Mouse (Mus musculus): ENCODE results near the gene Fdxr. TPM values are rescaled to one million over a fixed set of nuclear protein-coding genes. Genes with fewer than 3 reads are reported as not detected.

Gene Fdxr
- polyA plus RNA-seq (2014; fragmentation: Nextera tagmentation; extraction: Ambion mirVana) = 11.3 and 14.2 TPM in 2 replicates

DNA sequence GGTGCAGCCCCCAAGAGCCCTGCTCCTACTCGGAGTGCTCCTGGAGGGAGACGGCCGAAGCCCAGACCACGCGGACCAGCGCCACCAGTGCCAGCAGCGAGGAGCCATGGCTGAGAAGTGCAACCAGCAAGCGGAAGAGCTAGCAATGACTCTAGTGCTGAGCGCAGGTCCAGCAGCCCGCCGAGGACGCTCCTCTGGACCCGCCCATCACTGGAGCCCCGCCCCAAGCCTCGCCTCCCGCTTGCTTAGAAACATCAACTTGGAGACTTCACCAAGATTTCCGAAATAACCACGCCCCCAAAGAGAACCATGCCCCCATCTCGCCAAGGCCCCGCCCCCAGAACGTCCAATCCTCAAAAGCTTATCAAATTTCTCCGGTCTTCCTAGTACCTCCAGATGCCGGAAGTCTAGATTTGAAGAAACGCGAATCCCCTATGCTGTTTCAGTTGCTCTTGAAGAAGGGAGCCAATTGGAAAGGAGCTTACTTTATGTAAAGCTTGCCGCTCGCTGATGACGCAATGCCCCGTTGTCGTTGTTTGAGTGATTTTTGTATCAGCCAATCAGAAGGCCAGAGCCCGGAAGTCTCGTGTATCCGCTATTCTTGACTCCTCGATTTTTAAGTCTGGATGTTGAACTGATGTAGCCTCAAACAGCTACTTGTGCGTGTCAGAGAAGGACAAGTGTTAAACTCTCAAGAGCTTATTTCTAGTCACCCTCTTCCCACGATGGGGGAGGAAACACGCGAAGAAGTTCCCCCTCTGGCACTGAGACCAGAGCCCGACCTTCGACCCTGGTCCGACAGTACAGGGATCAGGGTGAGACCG lies at the start of gene Fdxr:
Gene Fdxr, minus strand, starts transcription at position 271 of the 824 bp plus-strand sequence.
- Histone ChIP-seq H3K9me3 (ENCODE audit: control insufficient read depth, low read length) (no peaks in the 10 kb centered on the region), H3K4me2 (ENCODE audit: low read length) (peak within 1 kb of the TSS; percentile 75), H3K27ac (ENCODE audit: low read depth) (peak within 1 kb of the TSS; percentile 71), H3K4me3 (ENCODE audit: low read depth, low read length) (peak within 1 kb of the TSS; percentile 70), H3K36me3 (ENCODE audit: control insufficient read depth, insufficient read depth, low read length) (no peaks in the 10 kb centered on the region), H3K9ac (ENCODE audit: low read length) (peak within 1 kb of the TSS; percentile 55), H3K27me3 (replicated peaks; ENCODE audit: control insufficient read depth, insufficient read depth, low read length) (no peaks in the 10 kb centered on the region), H3K4me1 (replicated peaks; ENCODE audit: control insufficient read depth, insufficient read depth, low read length) (peaks cover 13% of the 10 kb centered on the region; the same call in 1 of the 2 replicates)
- DNase-seq (ENCODE audit: low spot score) = peak; percentile 98
- under 1% methylated on average over 42 of the region's 42 CpGs for WGBS
- peak; percentile 96 for ATAC-seq (replicated peaks; ENCODE audit: low FRiP score, low TSS enrichment, low read depth)

GRCm38 (mm10) chr11:115323354-115323753 lies 46.5 kb upstream of the Fdxr start:
- H3K4me1 ChIP-seq (replicated peaks; ENCODE audit: control insufficient read depth, insufficient read depth, low read length) = peaks cover 4% of the 10 kb centered on the region
- no peak for ATAC-seq (replicated peaks; ENCODE audit: low FRiP score, low TSS enrichment, low read depth)
- WGBS = 14% methylated on average over 32 of the region's 32 CpGs

GRCm38 (mm10) chr11:115321906-115322693 lies 45.2 kb upstream of the Fdxr start, which contains the start of gene Ush1g:
TSS of gene Ush1g (minus strand) at chr11:115322041.
- Histone ChIP-seq H3K27me3 (replicated peaks; ENCODE audit: control insufficient read depth, insufficient read depth, low read length) (peaks cover 85% of the 10 kb centered on the region), H3K27ac (ENCODE audit: low read depth) (no peak within 1 kb of the TSS), H3K9ac (ENCODE audit: low read length) (no peak within 1 kb of the TSS), H3K4me2 (ENCODE audit: low read length) (peak within 1 kb of the TSS; percentile 11; the same call in 1 of the 2 replicates), H3K36me3 (ENCODE audit: control insufficient read depth, insufficient read depth, low read length) (no peaks in the 10 kb centered on the region), H3K4me1 (replicated peaks; ENCODE audit: control insufficient read depth, insufficient read depth, low read length) (peaks cover 4% of the 10 kb centered on the region), H3K4me3 (ENCODE audit: low read depth, low read length) (no peak within 1 kb of the TSS), H3K9me3 (ENCODE audit: control insufficient read depth, low read length) (no peaks in the 10 kb centered on the region)
- DNase-seq (ENCODE audit: low spot score) (peak; percentile 90), ATAC-seq (replicated peaks; ENCODE audit: low FRiP score, low TSS enrichment, low read depth) (peak; percentile 21; the same call in 1 of the 2 replicates)
- WGBS = 5% methylated on average over 35 of the region's 35 CpGs

More at GRCm38 (mm10) chr11:115323354-115323753, 46.5 kb upstream of the Fdxr start:
- Histone ChIP-seq H3K36me3 (ENCODE audit: control insufficient read depth, insufficient read depth, low read length) (no peaks in the 10 kb centered on the region), H3K4me3 (ENCODE audit: low read depth, low read length) (no peak overlapping the region), H3K27me3 (replicated peaks; ENCODE audit: control insufficient read depth, insufficient read depth, low read length) (peaks cover 73% of the 10 kb centered on the region), H3K27ac (ENCODE audit: low read depth) (no peak overlapping the region), H3K9ac (ENCODE audit: low read length) (no peak overlapping the region), H3K4me2 (ENCODE audit: low read length) (no peak overlapping the region), H3K9me3 (ENCODE audit: control insufficient read depth, low read length) (no peaks in the 10 kb centered on the region)
- no peak for DNase-seq (ENCODE audit: low spot score)

DNA sequence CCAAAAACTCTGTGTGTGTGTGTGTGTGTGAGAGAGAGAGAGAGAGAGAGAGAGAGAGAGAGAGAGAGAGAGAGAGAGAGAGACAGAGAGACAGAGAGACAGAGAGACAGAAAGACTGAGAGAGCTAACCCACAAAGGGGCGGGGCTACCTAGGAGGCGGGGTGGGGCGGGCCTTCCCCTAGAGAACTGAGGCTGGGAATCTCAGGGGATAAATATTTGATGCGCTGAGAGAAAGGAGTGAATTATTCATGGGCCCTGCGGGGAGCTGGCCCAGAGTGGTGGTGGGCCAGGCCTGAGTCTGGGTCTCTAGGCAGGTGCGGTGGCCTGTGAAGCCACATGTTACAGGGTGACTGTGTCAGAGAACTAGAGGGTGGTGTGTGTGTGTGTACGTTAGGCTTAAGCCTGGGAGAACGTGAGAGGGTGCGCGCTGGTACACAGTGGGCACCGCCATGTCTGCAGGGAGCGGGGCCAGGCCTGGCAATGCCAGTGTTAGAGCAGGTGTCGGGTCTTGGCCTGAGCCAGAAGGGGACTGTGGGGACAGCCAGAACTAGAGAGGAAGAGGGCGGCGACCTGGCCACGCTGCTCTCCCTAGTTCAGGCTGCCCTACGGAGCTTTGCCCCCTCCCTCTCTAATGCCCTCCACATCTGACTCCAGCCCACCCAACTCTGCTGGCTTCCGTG lies 43.0 kb upstream of the Fdxr start:
- Histone ChIP-seq H3K27me3 (replicated peaks; ENCODE audit: control insufficient read depth, insufficient read depth, low read length) (peaks cover 100% of the 10 kb centered on the region), H3K27ac (ENCODE audit: low read depth) (no peak overlapping the region), H3K36me3 (ENCODE audit: control insufficient read depth, insufficient read depth, low read length) (no peaks in the 10 kb centered on the region), H3K4me1 (replicated peaks; ENCODE audit: control insufficient read depth, insufficient read depth, low read length) (peaks cover 4% of the 10 kb centered on the region), H3K9ac (ENCODE audit: low read length) (no peak overlapping the region), H3K4me2 (ENCODE audit: low read length) (no peak overlapping the region), H3K4me3 (ENCODE audit: low read depth, low read length) (no peak overlapping the region), H3K9me3 (ENCODE audit: control insufficient read depth, low read length) (no peaks in the 10 kb centered on the region)
- no peak for ATAC-seq (replicated peaks; ENCODE audit: low FRiP score, low TSS enrichment, low read depth)
- WGBS = 6% methylated on average over 18 of the region's 18 CpGs
- no peak for DNase-seq (ENCODE audit: low spot score)

DNA sequence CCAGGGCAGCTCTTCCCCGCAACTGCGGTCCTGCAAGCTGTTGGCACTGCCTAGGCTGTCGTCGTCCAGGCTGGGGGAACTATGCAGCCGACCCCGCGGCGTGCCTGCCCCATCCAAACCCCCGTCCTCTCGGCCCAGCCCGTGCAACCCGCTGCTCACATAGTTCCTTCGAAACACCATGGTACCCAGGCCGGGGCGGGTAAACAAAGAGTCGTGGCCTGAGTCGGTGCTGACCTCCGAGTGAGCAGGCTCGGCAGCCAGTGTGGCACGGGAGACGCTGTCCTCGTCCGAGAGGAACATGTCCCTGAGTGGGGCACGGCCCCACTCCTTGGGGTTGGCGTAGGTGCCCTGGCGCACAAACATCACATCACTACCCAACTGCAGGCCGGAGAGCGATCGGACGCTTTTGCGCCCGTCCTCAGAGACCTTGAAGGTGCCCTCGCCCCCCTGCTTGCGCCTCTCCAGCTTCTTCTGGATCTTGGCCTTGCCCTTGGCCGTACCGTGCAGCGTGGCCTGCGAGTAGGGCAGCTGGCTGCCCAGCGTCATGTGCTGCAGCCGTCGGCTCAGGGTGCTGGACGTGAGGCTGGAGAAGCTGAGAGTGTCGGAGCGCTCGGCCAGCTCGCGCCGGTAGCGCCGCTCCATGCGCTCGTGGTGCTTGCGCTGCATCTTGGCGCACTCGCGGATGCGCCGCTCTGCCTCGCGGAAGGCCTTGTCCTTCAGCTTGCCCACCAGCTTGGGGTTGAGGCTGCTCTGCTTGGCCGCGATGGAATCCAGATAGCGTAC lies 41.6 kb upstream of the Fdxr start:
- ATAC-seq (replicated peaks; ENCODE audit: low FRiP score, low TSS enrichment, low read depth) = no peak
- Histone ChIP-seq H3K4me2 (ENCODE audit: low read length) (no peak overlapping the region), H3K4me3 (ENCODE audit: low read depth, low read length) (0 out of 2 replicates have a peak overlapping the region, but pooled peaks have one; percentile 4), H3K36me3 (ENCODE audit: control insufficient read depth, insufficient read depth, low read length) (no peaks in the 10 kb centered on the region), H3K9me3 (ENCODE audit: control insufficient read depth, low read length) (no peaks in the 10 kb centered on the region), H3K27ac (ENCODE audit: low read depth) (no peak overlapping the region), H3K9ac (ENCODE audit: low read length) (no peak overlapping the region), H3K4me1 (replicated peaks; ENCODE audit: control insufficient read depth, insufficient read depth, low read length) (peaks cover 4% of the 10 kb centered on the region), H3K27me3 (replicated peaks; ENCODE audit: control insufficient read depth, insufficient read depth, low read length) (peaks cover 96% of the 10 kb centered on the region)
- DNase-seq (ENCODE audit: low spot score) = no peak
- 4% methylated on average over 63 of the region's 63 CpGs for WGBS

DNA sequence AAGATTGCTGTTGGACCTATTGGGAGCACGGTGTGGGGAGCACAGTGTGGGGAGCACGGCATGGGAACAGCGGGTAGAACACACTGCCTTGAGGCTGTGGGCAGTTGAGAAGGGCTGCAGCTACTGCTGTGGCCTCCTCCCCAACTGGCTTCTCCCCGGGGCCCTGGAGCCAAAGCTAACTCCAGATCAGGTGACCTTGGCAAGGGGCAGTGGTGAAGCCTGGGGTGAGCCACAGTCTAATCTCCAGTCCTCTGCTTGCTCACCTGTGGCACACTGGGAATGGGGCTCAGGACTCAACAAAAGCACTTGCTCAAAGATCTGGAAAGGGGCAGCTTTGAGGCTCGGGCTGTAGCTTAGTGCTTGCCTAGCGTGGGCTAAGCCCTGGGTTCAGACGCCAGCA lies 40.4 kb upstream of the Fdxr start:
- ATAC-seq (replicated peaks; ENCODE audit: low FRiP score, low TSS enrichment, low read depth) = no peak
- WGBS = 68% methylated on average over 7 of the region's 7 CpGs
- H3K27ac ChIP-seq (ENCODE audit: low read depth) = no peak overlapping the region

GRCm38 (mm10) chr11:115314249-115314648 lies 37.4 kb upstream of the Fdxr start:
- no peaks in the 10 kb centered on the region for H3K36me3 ChIP-seq (ENCODE audit: control insufficient read depth, insufficient read depth, low read length)
- no peak overlapping the region for H3K4me3 ChIP-seq (ENCODE audit: low read depth, low read length)
- DNase-seq (ENCODE audit: low spot score) (no peak), ATAC-seq (replicated peaks; ENCODE audit: low FRiP score, low TSS enrichment, low read depth) (no peak)
- H3K4me1 ChIP-seq (replicated peaks; ENCODE audit: control insufficient read depth, insufficient read depth, low read length) = no peaks in the 10 kb centered on the region
- H3K27ac ChIP-seq (ENCODE audit: low read depth) = no peak overlapping the region
- peaks cover 54% of the 10 kb centered on the region for H3K27me3 ChIP-seq (replicated peaks; ENCODE audit: control insufficient read depth, insufficient read depth, low read length)
- H3K9me3 ChIP-seq (ENCODE audit: control insufficient read depth, low read length) = no peaks in the 10 kb centered on the region
- 38% methylated on average over 2 of the region's 2 CpGs for WGBS
- no peak overlapping the region for H3K9ac ChIP-seq (ENCODE audit: low read length)
- H3K4me2 ChIP-seq (ENCODE audit: low read length) = no peak overlapping the region

More for the DNA sequence above, 40.4 kb upstream of the Fdxr start:
- H3K4me1 ChIP-seq (replicated peaks; ENCODE audit: control insufficient read depth, insufficient read depth, low read length) = peaks cover 4% of the 10 kb centered on the region
- no peak overlapping the region for H3K4me2 ChIP-seq (ENCODE audit: low read length)
- H3K9me3 ChIP-seq (ENCODE audit: control insufficient read depth, low read length) = no peaks in the 10 kb centered on the region
- H3K36me3 ChIP-seq (ENCODE audit: control insufficient read depth, insufficient read depth, low read length) = no peaks in the 10 kb centered on the region
- no peak overlapping the region for H3K4me3 ChIP-seq (ENCODE audit: low read depth, low read length)
- no peak for DNase-seq (ENCODE audit: low spot score)
- H3K27me3 ChIP-seq (replicated peaks; ENCODE audit: control insufficient read depth, insufficient read depth, low read length) = peaks cover 83% of the 10 kb centered on the region
- no peak overlapping the region for H3K9ac ChIP-seq (ENCODE audit: low read length)

Measured in intestine, embryonic 14.5 days (tissue).